Mouse (Mus musculus) forebrain, embryonic 14.5 days (tissue): ENCODE data around the gene Minpp1. TPM values are rescaled to one million over a fixed set of nuclear protein-coding genes. Genes with fewer than 3 reads are reported as not detected.

Source experiments
- ATAC-seq: fragments of 200-750 bp; cut with Nextera tagmentation; 2 replicates; pipeline ENCODE4 v1.8.0; 2017; ENCODE audit warnings: mild to moderate bottlenecking, moderate library complexity
- DNase-seq: peaks from one replicate; pipeline ENCODE4 v3.0.0-alpha.2; 2015; ENCODE audit warnings: low spot score
- H3K27ac ChIP-seq: fragments of 300-500 bp; sonication (generic); 2 replicates; pipeline ENCODE4 v1.5.1; 2014; ENCODE audit warnings: low read depth, mild to moderate bottlenecking, control low read depth, low read length, moderate library complexity
- H3K27me3 ChIP-seq: fragments of 300-500 bp; sonication (generic); replicated peaks from 2 replicates; pipeline ENCODE4 v1.6.1; 2014; ENCODE audit warnings: low read length, control low read depth, mixed read lengths; ENCODE audit not compliant: control insufficient read depth, insufficient read depth
- H3K36me3 ChIP-seq: fragments of 300-500 bp; sonication (generic); 2 replicates; pipeline ENCODE4 v1.6.1; 2014; ENCODE audit warnings: low read length, control low read depth; ENCODE audit not compliant: control insufficient read depth, insufficient read depth
- H3K4me1 ChIP-seq: fragments of 300-500 bp; sonication (generic); 2 replicates; pipeline ENCODE4 v1.6.1; 2014; ENCODE audit warnings: antibody characterized with exemption, low read length, control low read depth; ENCODE audit not compliant: control insufficient read depth, insufficient read depth
- H3K4me2 ChIP-seq: fragments of 300-500 bp; sonication (generic); 2 replicates; pipeline ENCODE4 v1.6.1; 2014; ENCODE audit warnings: mild to moderate bottlenecking, control low read depth, low read length
- H3K4me3 ChIP-seq: fragments of 300-500 bp; sonication (generic); 2 replicates; pipeline ENCODE4 v1.5.1; 2014; ENCODE audit warnings: low read depth, low read length, control low read depth
- H3K9ac ChIP-seq: fragments of 300-500 bp; sonication (generic); 2 replicates; pipeline ENCODE4 v1.6.1; 2014; ENCODE audit warnings: mild to moderate bottlenecking, low read length, control low read depth, moderate library complexity
- H3K9me3 ChIP-seq: fragments of 300-500 bp; sonication (generic); replicated peaks from 2 replicates; pipeline ENCODE4 v1.6.1; 2016; ENCODE audit warnings: low read length, control low read depth, mixed read lengths; ENCODE audit not compliant: control insufficient read depth
- WGBS: fragments of 180-500 bp; shearing (Covaris S2); extraction: QIAGEN DNeasy Blood & Tissue Kit; methylation state at CpG from one replicate; pipeline ENCODE4 v1.1.7; 2014; 5-methylcytosine and 5-hydroxymethylcytosine counted together
- polyA plus RNA-seq: library from polyadenylated mRNA; unstranded; fragments of >200 nt; fragmentation: Nextera tagmentation; extraction: Ambion mirVana; gene quantifications from 2 replicates; pipeline ENCODE4 v1.2.1, GENCODE M21; 2014

Gene Minpp1
- polyA plus RNA-seq, 1 experiment from 2014 or later: 37.5 TPM

DNA sequence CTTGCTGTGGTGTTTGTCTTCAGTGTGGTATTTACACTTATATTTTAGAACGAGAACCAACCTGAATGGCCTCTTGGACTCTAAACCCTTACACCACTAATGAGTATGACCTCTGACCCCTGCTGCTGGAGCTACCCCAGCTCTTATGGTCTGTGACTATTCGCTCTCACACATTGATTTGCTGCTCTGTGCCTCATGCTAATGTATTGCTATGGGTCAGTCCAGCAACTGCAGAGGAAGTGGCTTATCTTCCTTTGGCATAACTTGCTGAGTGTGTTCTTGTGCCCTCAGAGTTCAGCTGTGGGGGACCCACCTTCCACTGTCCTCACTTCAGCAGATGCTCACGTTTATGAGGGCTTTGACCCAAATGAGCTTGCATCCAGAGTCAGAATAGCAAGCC, 24.7 kb downstream of the Minpp1 start:
- Histone ChIP-seq H3K4me1 (no peaks in the 10 kb centered on the region), H3K9me3 (no peaks in the 10 kb centered on the region), H3K4me3 (no peak overlapping the region), H3K9ac (no peak overlapping the region), H3K27me3 (no peaks in the 10 kb centered on the region), H3K4me2 (no peak overlapping the region), H3K36me3 (peaks cover 35% of the 10 kb centered on the region), H3K27ac (no peak overlapping the region)
- no peak for ATAC-seq
- 89% methylated on average over 3 of the region's 3 CpGs for WGBS
- no peak for DNase-seq

DNA sequence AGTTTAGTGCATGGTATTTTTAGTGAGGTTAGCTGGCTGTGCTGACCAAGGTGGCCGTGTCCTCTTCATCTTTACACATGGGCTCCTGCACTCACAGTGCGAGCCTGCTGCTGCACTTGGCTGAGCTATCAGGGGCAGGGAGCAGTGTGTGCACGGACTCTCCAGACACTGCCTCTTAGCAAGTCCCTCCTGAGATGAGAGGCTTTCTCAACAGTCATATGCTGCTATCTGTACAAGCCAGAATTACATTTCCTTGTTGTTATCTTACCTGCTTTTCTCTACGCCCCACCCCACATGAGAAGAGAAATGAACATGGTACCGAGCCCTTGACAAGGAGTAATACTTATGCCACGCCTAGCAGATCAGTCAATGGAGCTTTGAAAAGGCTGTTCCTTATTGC, 25.4 kb downstream of the Minpp1 start:
- Histone ChIP-seq H3K9ac (no peak overlapping the region), H3K27me3 (no peaks in the 10 kb centered on the region), H3K4me2 (no peak overlapping the region), H3K36me3 (peaks cover 39% of the 10 kb centered on the region), H3K9me3 (no peaks in the 10 kb centered on the region), H3K4me3 (no peak overlapping the region), H3K4me1 (no peaks in the 10 kb centered on the region), H3K27ac (no peak overlapping the region)
- DNase-seq: no peak
- no peak for ATAC-seq
- WGBS: 95% methylated on average over 6 of the region's 6 CpGs

DNA sequence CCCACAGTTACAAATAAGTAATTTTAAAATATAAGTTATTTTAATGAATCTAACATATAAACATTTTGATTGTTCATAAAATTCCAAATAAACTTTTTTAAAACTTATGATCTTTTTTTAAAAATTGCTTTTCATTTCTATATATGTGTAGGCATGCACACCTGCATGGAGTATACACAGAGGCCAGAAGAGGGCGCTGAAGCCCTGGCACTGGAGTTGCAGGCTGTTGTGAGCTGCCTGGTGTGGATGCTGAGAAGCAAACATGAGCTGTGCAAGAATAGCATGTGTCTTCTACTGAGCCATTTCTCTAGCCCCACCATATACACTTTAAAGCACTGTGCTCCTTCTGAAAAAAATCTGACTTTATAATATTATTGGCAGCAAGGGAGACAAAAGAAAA, 26.9 kb downstream of the Minpp1 start:
- H3K9ac ChIP-seq: no peak overlapping the region
- H3K4me3 ChIP-seq: no peak overlapping the region
- DNase-seq: no peak
- ATAC-seq: no peak
- H3K27me3 ChIP-seq: no peaks in the 10 kb centered on the region
- no peaks in the 10 kb centered on the region for H3K4me1 ChIP-seq
- H3K9me3 ChIP-seq: no peaks in the 10 kb centered on the region
- H3K4me2 ChIP-seq: no peak overlapping the region
- 38% methylated on average over 1 of the region's 1 CpGs for WGBS
- H3K36me3 ChIP-seq: peaks cover 44% of the 10 kb centered on the region
- no peak overlapping the region for H3K27ac ChIP-seq

- no peak for DNase-seq
- no peak overlapping the region for H3K9ac ChIP-seq
- no peaks in the 10 kb centered on the region for H3K4me1 ChIP-seq
- 97% methylated on average over 9 of the region's 9 CpGs for WGBS
- no peak overlapping the region for H3K4me3 ChIP-seq
- no peaks in the 10 kb centered on the region for H3K27me3 ChIP-seq
- peaks cover 44% of the 10 kb centered on the region for H3K36me3 ChIP-seq
- no peak for ATAC-seq
- H3K4me2 ChIP-seq: no peak overlapping the region
- H3K9me3 ChIP-seq: no peaks in the 10 kb centered on the region
- no peak overlapping the region for H3K27ac ChIP-seq
Measured at GRCm38 (mm10) chr19:32516575-32516974, 31.0 kb downstream of the Minpp1 start.

DNA sequence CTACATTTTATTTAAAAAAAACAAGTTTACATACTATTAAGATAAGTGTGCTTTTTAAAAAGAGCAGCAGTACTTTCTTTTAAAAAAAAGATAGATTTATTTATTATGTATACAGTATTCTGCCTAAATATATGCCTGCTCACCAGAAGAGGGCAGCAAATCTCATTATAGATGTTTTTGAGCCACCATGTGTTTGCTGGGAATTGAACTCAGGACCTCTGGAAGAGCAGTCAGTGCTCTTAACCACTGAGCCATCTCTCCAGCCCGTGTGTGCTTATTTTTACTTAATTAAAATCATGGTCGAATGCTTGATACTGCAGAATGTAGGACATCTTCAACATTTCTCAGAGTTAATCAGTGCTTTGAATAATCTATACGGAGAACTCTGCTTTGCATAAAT, 35.9 kb downstream of the Minpp1 start:
- H3K4me2 ChIP-seq: no peak overlapping the region
- no peaks in the 10 kb centered on the region for H3K4me1 ChIP-seq
- DNase-seq (no peak), ATAC-seq (no peak)
- H3K9ac ChIP-seq: no peak overlapping the region
- no peak overlapping the region for H3K27ac ChIP-seq
- H3K36me3 ChIP-seq: peaks cover 6% of the 10 kb centered on the region; the same call in 1 of the 2 replicates
- 87% methylated on average over 3 of the region's 3 CpGs for WGBS
- H3K9me3 ChIP-seq: no peaks in the 10 kb centered on the region
- no peaks in the 10 kb centered on the region for H3K27me3 ChIP-seq
- H3K4me3 ChIP-seq: no peak overlapping the region

- DNase-seq: no peak
- Histone ChIP-seq H3K4me3 (no peak overlapping the region), H3K36me3 (no peaks in the 10 kb centered on the region), H3K9me3 (no peaks in the 10 kb centered on the region), H3K4me1 (no peaks in the 10 kb centered on the region), H3K27ac (no peak overlapping the region), H3K27me3 (no peaks in the 10 kb centered on the region), H3K9ac (no peak overlapping the region), H3K4me2 (no peak overlapping the region)
- ATAC-seq: no peak
- 94% methylated on average over 5 of the region's 5 CpGs for WGBS
Measured at GRCm38 (mm10) chr19:32522247-32522646, 36.7 kb downstream of the Minpp1 start.

- no peaks in the 10 kb centered on the region for H3K27me3 ChIP-seq
- no peaks in the 10 kb centered on the region for H3K4me1 ChIP-seq
- no peak overlapping the region for H3K9ac ChIP-seq
- 85% methylated on average over 8 of the region's 8 CpGs for WGBS
- no peak overlapping the region for H3K4me2 ChIP-seq
- H3K27ac ChIP-seq: no peak overlapping the region
- no peaks in the 10 kb centered on the region for H3K36me3 ChIP-seq
- DNase-seq (no peak), ATAC-seq (no peak)
- H3K4me3 ChIP-seq: no peak overlapping the region
- no peaks in the 10 kb centered on the region for H3K9me3 ChIP-seq
Measured at GRCm38 (mm10) chr19:32522753-32523307, 37.3 kb downstream of the Minpp1 start.

DNA sequence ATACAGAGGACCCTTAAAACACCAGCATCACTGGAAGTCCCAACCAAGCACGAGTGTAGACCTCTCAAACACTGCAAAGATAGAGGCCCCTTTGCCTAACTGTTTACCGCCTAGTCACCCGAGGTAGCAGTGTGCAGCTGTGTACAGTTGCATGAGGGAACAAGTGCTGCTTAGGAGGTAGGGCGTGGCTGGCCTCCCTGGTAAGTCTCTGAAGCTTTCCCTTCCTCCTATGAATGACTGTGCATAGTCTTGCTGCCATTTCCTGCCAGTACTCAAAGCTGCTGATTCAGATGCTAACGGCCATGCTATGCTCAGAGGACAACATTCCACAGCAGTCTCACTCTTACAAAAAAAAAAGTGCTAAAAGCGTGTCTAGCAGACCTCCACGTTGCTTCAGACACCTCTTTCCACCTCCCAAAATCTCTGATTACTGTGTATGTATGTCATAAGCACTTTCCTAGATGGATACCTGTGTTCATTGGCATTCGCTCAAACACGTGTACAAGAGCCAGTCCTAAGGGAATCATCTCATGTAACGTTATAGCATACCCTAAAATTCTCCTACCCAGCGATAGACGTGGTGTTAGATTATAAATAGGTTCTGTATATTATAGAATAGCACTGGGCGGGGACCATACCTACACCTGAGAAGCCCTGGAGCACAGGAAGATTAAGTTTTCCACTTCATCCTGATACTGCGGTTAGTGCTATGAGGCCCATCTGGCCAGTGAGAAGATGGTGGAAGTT, 38.4 kb downstream of the Minpp1 start:
- Histone ChIP-seq H3K9ac (no peak overlapping the region), H3K27ac (no peak overlapping the region), H3K36me3 (no peaks in the 10 kb centered on the region), H3K9me3 (no peaks in the 10 kb centered on the region), H3K4me1 (no peaks in the 10 kb centered on the region), H3K27me3 (no peaks in the 10 kb centered on the region), H3K4me2 (no peak overlapping the region), H3K4me3 (no peak overlapping the region)
- no peak for ATAC-seq
- no peak for DNase-seq
- WGBS: 83% methylated on average over 14 of the region's 14 CpGs

GRCm38 (mm10) chr19:32524516-32524860, 38.9 kb downstream of the Minpp1 start:
- Histone ChIP-seq H3K27ac (no peak overlapping the region), H3K4me2 (no peak overlapping the region), H3K9ac (no peak overlapping the region), H3K4me1 (no peaks in the 10 kb centered on the region), H3K36me3 (no peaks in the 10 kb centered on the region), H3K4me3 (no peak overlapping the region), H3K9me3 (no peaks in the 10 kb centered on the region), H3K27me3 (no peaks in the 10 kb centered on the region)
- WGBS: 72% methylated on average over 3 of the region's 3 CpGs
- ATAC-seq (no peak), DNase-seq (no peak)
